ENCODE assay signal across 8 mouse cellular contexts in the genomic region with DNA sequence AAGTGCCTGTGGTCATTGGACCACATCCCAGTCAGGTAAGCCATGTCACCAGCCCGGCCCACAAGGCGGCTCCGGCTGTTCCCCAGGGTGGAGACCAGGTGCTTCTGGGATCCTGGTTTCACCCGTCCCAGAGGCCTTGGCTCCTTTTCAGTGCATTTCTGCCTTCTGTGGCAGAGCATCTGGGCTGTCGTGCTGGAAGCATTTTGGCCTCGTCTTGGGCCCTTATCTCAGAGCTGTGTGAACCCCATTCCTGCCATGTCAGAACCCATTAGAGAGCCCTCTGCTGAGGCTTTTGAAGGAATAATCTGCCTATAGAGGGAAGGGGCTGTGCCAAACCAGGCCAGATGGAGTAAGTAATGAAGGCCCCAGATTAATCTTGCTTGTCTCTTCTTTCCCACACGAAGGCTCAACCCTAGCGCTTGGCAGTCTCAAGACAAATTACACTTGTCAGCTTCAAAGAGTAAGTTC.
A peak's percentile ranks its signal among the peaks of the same experiment; 100 is the strongest.
DNase-seq lines count a peak whose midpoint lies in the region; ATAC-seq and TF ChIP-seq lines count a peak whose summit lies in the region.
"Had no signal": no experiment of that assay in that cellular context is flagged by ENCODE, and none has a peak within 500 bp of the region (broad histone marks: within the 10 kb centered on the region; RNA-seq: fewer than 3 reads in every experiment).

No protein-coding gene starts in this region.

- H3K4me1 ChIP-seq in lung, embryonic 14.5 days (ENCODE audit: insufficient read depth): peaks cover 6% of the 10 kb centered on the region
- H3K4me1 ChIP-seq in stomach, embryonic 16.5 days (ENCODE audit: control insufficient read depth, insufficient read depth, low read length): peaks cover 12% of the 10 kb centered on the region

- peak overlapping the region; percentile 21; the same call in 1 of the 2 replicates for H3K27ac ChIP-seq in lung, embryonic 14.5 days (ENCODE audit: low read depth)
- H3K27ac ChIP-seq in stomach, embryonic 16.5 days (ENCODE audit: low read length): peak overlapping the region; percentile 79
- H3K27ac ChIP-seq: heart, adult 2 months had no signal

- no peaks in the 10 kb centered on the region for H3K9me3 ChIP-seq in lung, embryonic 14.5 days (ENCODE audit: low read depth, low read length)
- H3K9me3 ChIP-seq in stomach, embryonic 16.5 days (replicated peaks; ENCODE audit: control insufficient read depth, low read length): no peaks in the 10 kb centered on the region

- no peak overlapping the region for H3K4me2 ChIP-seq in lung, embryonic 14.5 days
- no peak overlapping the region for H3K4me2 ChIP-seq in stomach, embryonic 16.5 days (ENCODE audit: low read depth, low read length)

- no peak overlapping the region for H3K4me3 ChIP-seq in lung, embryonic 14.5 days (ENCODE audit: low read depth, low read length)
- no peak overlapping the region for H3K4me3 ChIP-seq in stomach, embryonic 16.5 days (replicated peaks; ENCODE audit: low read length)
- H3K4me3 ChIP-seq: heart, adult 2 months had no signal

- no peak overlapping the region for H3K9ac ChIP-seq in lung, embryonic 14.5 days
- H3K9ac ChIP-seq in stomach, embryonic 16.5 days (ENCODE audit: low read length): 0 out of 2 replicates have a peak overlapping the region, but pooled peaks have one; percentile 50

- H3K27me3 ChIP-seq in lung, embryonic 14.5 days (ENCODE audit: insufficient read depth, low read length): no peaks in the 10 kb centered on the region
- no peaks in the 10 kb centered on the region for H3K27me3 ChIP-seq in stomach, embryonic 16.5 days (ENCODE audit: control insufficient read depth, insufficient read depth, low read length)

- peak; percentile 78 for DNase-seq in lung, embryonic 14.5 days
- no peak for DNase-seq in lung, postnatal 36 days
- peak; percentile 69 for DNase-seq in fat pad, adult 2 months (ENCODE audit: extremely low read depth, low read depth, low spot score)
- peak; percentile 24 for DNase-seq in kidney, postnatal 10 days
- DNase-seq in left cerebral cortex, adult 18-20 months (ENCODE audit: low spot score in 2 of 2): no peak
- no peak for DNase-seq in gastrocnemius, adult 18-20 months (ENCODE audit: low spot score)

- WGBS in lung, embryonic 14.5 days: 29% methylated on average over 8 of the region's 8 CpGs
- 37% methylated on average over 8 of the region's 8 CpGs for WGBS in stomach, embryonic 16.5 days

- ATAC-seq in lung, embryonic 14.5 days (ENCODE audit: insufficient read depth): peak; percentile 88
- ATAC-seq in stomach, embryonic 16.5 days (ENCODE audit: insufficient read depth, low FRiP score): 0 out of 2 replicates have a peak, but pooled peaks have one; percentile 35

- no peak for TF ChIP-seq CTCF in lung, embryonic 14.5 days (IDR thresholded peaks at IDR 0.05; ENCODE audit: low read depth)

- no peaks in the 10 kb centered on the region for H3K36me3 ChIP-seq in lung, embryonic 14.5 days (ENCODE audit: insufficient read depth)
- H3K36me3 ChIP-seq in stomach, embryonic 16.5 days (ENCODE audit: control insufficient read depth, insufficient read depth, low read length): no peaks in the 10 kb centered on the region

Comparison
In these comparisons a context has a peak if more than half of its experiments do, and no peak if none do; other contexts are left out.
1. DNase-seq: peak in lung, embryonic 14.5 days (single experiment), fat pad, adult 2 months (single experiment) and kidney, postnatal 10 days (single experiment); none in lung, postnatal 36 days (single experiment), left cerebral cortex, adult 18-20 months (0 of 2) and gastrocnemius, adult 18-20 months (single experiment).